Mouse (Mus musculus) spleen, embryonic (tissue): ENCODE measurements around the gene Gmps.

Experiments
- CTCF ChIA-PET: fragments of 350-600 bp; sonication (Branson Sonifier 250); formaldehyde crosslinking; loops from one replicate; lab custom pipeline; 2022; lab: Charles Lee

Gmps gene

GRCm38 (mm10) chr3:63975955-63976908, at the start of gene Gmps:
Gene Gmps, plus strand, starts transcription at chr3:63976106.
- CTCF ChIA-PET, result no interaction called here

- CTCF ChIA-PET, result interaction anchor here (0.7 to 1.3 kb wide), 2 partner anchors 34 to 374 kb away, joined by 3 to 4 read pairs; no protein-coding TSS in a partner anchor
Measured at GRCm38 (mm10) chr3:63928878-63929859, 46.7 kb upstream of the Gmps start, which contains the start of gene E130311K13Rik. Gene E130311K13Rik, minus strand, starts transcription at chr3:63929472.

- CTCF ChIA-PET, result no interaction called here
Measured at GRCm38 (mm10) chr3:63938928-63939327, 37.0 kb upstream of the Gmps start.

- CTCF ChIA-PET, result no interaction called here
Measured at GRCm38 (mm10) chr3:63941204-63941850, 34.6 kb upstream of the Gmps start.

GRCm38 (mm10) chr3:63949837-63950236, 26.1 kb upstream of the Gmps start:
- CTCF ChIA-PET, result no interaction called here

- CTCF ChIA-PET, result interaction anchor here (0.5 to 1.2 kb wide), 3 partner anchors 34 to 1897 kb away, joined by 3 to 9 read pairs (median 3); no protein-coding TSS in a partner anchor
Measured at GRCm38 (mm10) chr3:63963421-63964099, 12.3 kb upstream of the Gmps start.

- CTCF ChIA-PET, result interaction anchor here (0.5 to 0.6 kb wide), 2 partner anchors 12 to 1331 kb away, joined by 3 read pairs; no protein-coding TSS in a partner anchor
Measured at GRCm38 (mm10) chr3:63964100-63964921, 11.6 kb upstream of the Gmps start, which contains the start of gene Slc33a1. Gene Slc33a1, minus strand, starts transcription at chr3:63964768.

GRCm38 (mm10) chr3:63964922-63965249, 11.0 kb upstream of the Gmps start:
- CTCF ChIA-PET, result interaction anchor here (0.6 kb wide), 1 partner anchor 13 kb away, joined by 3 read pairs; no protein-coding TSS in a partner anchor

- CTCF ChIA-PET, result interaction anchor here (0.6 kb wide), 1 partner anchor 53 kb away, joined by 3 read pairs; no protein-coding TSS in a partner anchor
Measured at GRCm38 (mm10) chr3:63965929-63966328, 10.0 kb upstream of the Gmps start.

GRCm38 (mm10) chr3:63977895-63978294, 2.0 kb downstream of the Gmps start:
- CTCF ChIA-PET, result interaction anchor here (0.7 kb wide), 1 partner anchor 1974 kb away, joined by 4 read pairs; no protein-coding TSS in a partner anchor

GRCm38 (mm10) chr3:63986656-63987055, 10.8 kb downstream of the Gmps start:
- CTCF ChIA-PET, result no interaction called here

- CTCF ChIA-PET, result no interaction called here
Measured at GRCm38 (mm10) chr3:63988722-63989440, 13.0 kb downstream of the Gmps start.

- CTCF ChIA-PET, result no interaction called here
Measured at GRCm38 (mm10) chr3:64021436-64021835, 45.5 kb downstream of the Gmps start.

- CTCF ChIA-PET, result no interaction called here
Measured at GRCm38 (mm10) chr3:64021867-64022266, 46.0 kb downstream of the Gmps start.

GRCm38 (mm10) chr3:64029846-64030245, 53.9 kb downstream of the Gmps start:
- CTCF ChIA-PET, result no interaction called here

GRCm38 (mm10) chr3:64038136-64038841, 62.4 kb downstream of the Gmps start:
- CTCF ChIA-PET, result no interaction called here

GRCm38 (mm10) chr3:64039818-64040784, 64.2 kb downstream of the Gmps start:
- CTCF ChIA-PET, result interaction anchor here (0.7 kb wide), 1 partner anchor 1367 kb away, joined by 3 read pairs; no protein-coding TSS in a partner anchor
